ENCODE assay signal across 29 mouse cellular contexts in the genomic region with DNA sequence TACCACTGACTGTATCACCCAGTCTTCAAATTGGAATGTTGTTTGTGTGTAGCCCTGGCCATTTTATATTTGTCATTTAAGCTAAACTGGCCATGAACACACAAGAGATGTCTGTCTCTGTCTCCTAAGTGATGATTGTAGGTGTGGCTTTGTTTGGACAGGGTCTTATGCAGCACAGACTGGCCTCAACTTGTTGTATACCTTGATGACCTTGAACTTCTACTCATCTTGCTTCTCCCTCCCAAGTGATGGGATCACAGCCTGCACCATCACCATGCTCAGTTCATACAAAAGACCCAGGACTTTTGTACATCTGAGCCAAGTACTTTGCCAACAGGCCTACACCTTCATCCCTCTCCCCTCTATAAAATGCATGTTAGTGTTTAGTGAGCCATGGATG. TPM values are rescaled to one million over a fixed set of nuclear protein-coding genes. Genes with fewer than 3 reads are reported as not detected.
A peak's percentile ranks its signal among the peaks of the same experiment; 100 is the strongest.
DNase-seq lines count a peak whose midpoint lies in the region; ATAC-seq and TF ChIP-seq lines count a peak whose summit lies in the region.
"Had no signal": no experiment of that assay in that cellular context is flagged by ENCODE, and none has a peak within 500 bp of the region (broad histone marks: within the 10 kb centered on the region; RNA-seq: fewer than 3 reads in every experiment).

No protein-coding gene starts in this region.

- H3K27ac ChIP-seq in intestine, embryonic 14.5 days (ENCODE audit: low read depth): no peak overlapping the region
- no peak overlapping the region for H3K27ac ChIP-seq in intestine, embryonic 15.5 days
- peak overlapping the region; percentile 31 for H3K27ac ChIP-seq in ES-Bruce4 (ENCODE audit: insufficient read depth, low read length)
- no peak overlapping the region for H3K27ac ChIP-seq in kidney, embryonic 16.5 days (ENCODE audit: low read length)
- H3K27ac ChIP-seq: embryonic facial prominence, embryonic 13.5 days; embryonic facial prominence, embryonic 15.5 days; forebrain, embryonic 10.5 days; forebrain, embryonic 12.5 days had no signal

- TF ChIP-seq EP300 in ES-Bruce4 (IDR thresholded peaks at IDR 0.05; ENCODE audit: insufficient read depth, low read depth, low read length): no peak

- H3K4me3 ChIP-seq in intestine, embryonic 14.5 days (ENCODE audit: low read depth, low read length): no peak overlapping the region
- no peak overlapping the region for H3K4me3 ChIP-seq in intestine, embryonic 15.5 days (replicated peaks)
- H3K4me3 ChIP-seq in ES-Bruce4 (ENCODE audit: low read depth, low read length): no peak overlapping the region
- no peak overlapping the region for H3K4me3 ChIP-seq in kidney, embryonic 16.5 days (ENCODE audit: low read length)
- H3K4me3 ChIP-seq: embryonic facial prominence, embryonic 13.5 days; embryonic facial prominence, embryonic 15.5 days; erythroblast, embryonic 14.5 days; forebrain, embryonic 10.5 days; forebrain, embryonic 12.5 days had no signal

- no peak for ATAC-seq in intestine, embryonic 14.5 days (replicated peaks; ENCODE audit: low FRiP score, low TSS enrichment, low read depth)
- no peak for ATAC-seq in intestine, embryonic 15.5 days
- no peak for ATAC-seq in kidney, embryonic 16.5 days (ENCODE audit: low FRiP score, low TSS enrichment)
- ATAC-seq: forebrain, embryonic 14.5 days; forebrain, embryonic 16.5 days had no signal

- H3K4me1 ChIP-seq in intestine, embryonic 14.5 days (replicated peaks; ENCODE audit: control insufficient read depth, insufficient read depth, low read length): no peaks in the 10 kb centered on the region
- no peaks in the 10 kb centered on the region for H3K4me1 ChIP-seq in intestine, embryonic 15.5 days (replicated peaks)
- peaks cover 1% of the 10 kb centered on the region for H3K4me1 ChIP-seq in ES-Bruce4 (ENCODE audit: control insufficient read depth, insufficient read depth, low read length)
- H3K4me1 ChIP-seq in kidney, embryonic 16.5 days (ENCODE audit: insufficient read depth, low read length): no peaks in the 10 kb centered on the region
- H3K4me1 ChIP-seq: embryonic facial prominence, embryonic 13.5 days; embryonic facial prominence, embryonic 15.5 days; forebrain, embryonic 10.5 days; forebrain, embryonic 12.5 days had no signal

- H3K9ac ChIP-seq in intestine, embryonic 14.5 days (ENCODE audit: low read length): no peak overlapping the region
- no peak overlapping the region for H3K9ac ChIP-seq in intestine, embryonic 15.5 days
- no peak overlapping the region for H3K9ac ChIP-seq in ES-Bruce4 (ENCODE audit: low read depth, poor library complexity, severe bottlenecking)
- H3K9ac ChIP-seq in kidney, embryonic 16.5 days (replicated peaks; ENCODE audit: low read length): no peak overlapping the region
- H3K9ac ChIP-seq: embryonic facial prominence, embryonic 13.5 days; embryonic facial prominence, embryonic 15.5 days; forebrain, embryonic 12.5 days had no signal

- no peak for TF ChIP-seq CTCF in ES-Bruce4 (IDR thresholded peaks at IDR 0.05; ENCODE audit: low read depth, low read length)

- H3K4me2 ChIP-seq in intestine, embryonic 14.5 days (ENCODE audit: low read length): no peak overlapping the region
- no peak overlapping the region for H3K4me2 ChIP-seq in intestine, embryonic 15.5 days (replicated peaks)
- H3K4me2 ChIP-seq in kidney, embryonic 16.5 days (replicated peaks; ENCODE audit: low read depth, low read length): no peak overlapping the region
- H3K4me2 ChIP-seq: embryonic facial prominence, embryonic 13.5 days; embryonic facial prominence, embryonic 15.5 days; forebrain, embryonic 12.5 days had no signal

- DNase-seq in intestine, embryonic 14.5 days (ENCODE audit: low spot score): peak; percentile 32
- peak; percentile 79 for DNase-seq in ES-CJ7 (ENCODE audit: low read depth, low spot score)
- peak; percentile 59 for DNase-seq in ZHBTc4 (ENCODE audit: low read depth, low spot score)
- no peak for DNase-seq in gastrocnemius, adult 8-10 months (ENCODE audit: low spot score in 2 of 2)
- DNase-seq: adrenal gland, adult 2 months; adrenal gland, postnatal 10 days; adrenal gland, postnatal 25 days; cerebellum, adult 11 months; cerebellum, adult 18-20 months; cerebellum, adult 8-10 months; cerebellum, adult 9-11 months; cerebellum, postnatal 14 days; cerebellum, postnatal 36 days; embryo, embryonic 11 days had no signal

- no peaks in the 10 kb centered on the region for H3K9me3 ChIP-seq in intestine, embryonic 14.5 days (ENCODE audit: control insufficient read depth, low read length)
- no peaks in the 10 kb centered on the region for H3K9me3 ChIP-seq in intestine, embryonic 15.5 days
- no peaks in the 10 kb centered on the region for H3K9me3 ChIP-seq in ES-Bruce4 (replicated peaks; ENCODE audit: control insufficient read depth, insufficient read depth, low read length, poor library complexity, severe bottlenecking)
- H3K9me3 ChIP-seq in kidney, embryonic 16.5 days (ENCODE audit: low read length): no peaks in the 10 kb centered on the region
- H3K9me3 ChIP-seq: embryonic facial prominence, embryonic 13.5 days; embryonic facial prominence, embryonic 15.5 days; forebrain, embryonic 10.5 days; forebrain, embryonic 12.5 days had no signal

- TF ChIP-seq POLR2A in ES-Bruce4 (IDR thresholded peaks at IDR 0.05; ENCODE audit: insufficient read depth, low read length): no peak

- no peaks in the 10 kb centered on the region for H3K27me3 ChIP-seq in intestine, embryonic 14.5 days (replicated peaks; ENCODE audit: control insufficient read depth, insufficient read depth, low read length)
- no peaks in the 10 kb centered on the region for H3K27me3 ChIP-seq in intestine, embryonic 15.5 days (replicated peaks)
- H3K27me3 ChIP-seq in ES-Bruce4 (ENCODE audit: control insufficient read depth, insufficient read depth, low read length, poor library complexity, severe bottlenecking): no peaks in the 10 kb centered on the region
- H3K27me3 ChIP-seq in kidney, embryonic 16.5 days (ENCODE audit: insufficient read depth, low read length): no peaks in the 10 kb centered on the region
- H3K27me3 ChIP-seq: embryonic facial prominence, embryonic 13.5 days; embryonic facial prominence, embryonic 15.5 days; forebrain, embryonic 12.5 days had no signal

- H3K36me3 ChIP-seq in intestine, embryonic 14.5 days (ENCODE audit: control insufficient read depth, insufficient read depth, low read length): peaks cover 81% of the 10 kb centered on the region
- H3K36me3 ChIP-seq in intestine, embryonic 15.5 days: peaks cover 5% of the 10 kb centered on the region; the same call in 1 of the 2 replicates
- peaks cover 57% of the 10 kb centered on the region for H3K36me3 ChIP-seq in ES-Bruce4 (ENCODE audit: control insufficient read depth, insufficient read depth, low read length, poor library complexity, severe bottlenecking)
- peaks cover 22% of the 10 kb centered on the region for H3K36me3 ChIP-seq in kidney, embryonic 16.5 days (ENCODE audit: insufficient read depth, low read length)

RNA-seq across cellular contexts. Expression of gene Kdm5b, which starts 29.7 kb away (rescaled TPM):
- 54.2 and 59.9 TPM in 2 replicates for polyA plus RNA-seq in intestine, embryonic 14.5 days (2014; fragmentation: Nextera tagmentation; extraction: Ambion mirVana)
- polyA plus RNA-seq in intestine, embryonic 15.5 days (2015; fragmentation: Nextera tagmentation; extraction: Ambion mirVana): 35.0 and 38.7 TPM in 2 replicates
- 161 and 181 TPM in 2 replicates for polyA plus RNA-seq in ES-Bruce4 (2011; ENCODE audit: insufficient read depth, insufficient read length, low read depth, missing spikeins)
- polyA plus RNA-seq in kidney, embryonic 16.5 days (2015; fragmentation: Nextera tagmentation; extraction: Ambion mirVana): 47.4 and 55.4 TPM in 2 replicates
- total RNA-seq in gastrocnemius, adult 8-10 months (2022): 1 to 10 TPM; 8.4 to 9.8 (median 9.5) TPM

RNA-seq across cellular contexts. Expression of gene Mgat4e, which starts 40.2 kb away (rescaled TPM):
- polyA plus RNA-seq in intestine, embryonic 14.5 days (2014; fragmentation: Nextera tagmentation; extraction: Ambion mirVana): not detected in 2 replicates
- polyA plus RNA-seq in intestine, embryonic 15.5 days (2015; fragmentation: Nextera tagmentation; extraction: Ambion mirVana): not detected in 2 replicates
- 1.3 and 1.6 TPM in 2 replicates for polyA plus RNA-seq in ES-Bruce4 (2011; ENCODE audit: insufficient read depth, insufficient read length, low read depth, missing spikeins)
- polyA plus RNA-seq in kidney, embryonic 16.5 days (2015; fragmentation: Nextera tagmentation; extraction: Ambion mirVana): not detected in 2 replicates
- total RNA-seq in gastrocnemius, adult 8-10 months (2022): not detected
- total RNA-seq: adrenal gland, adult 2 months; adrenal gland, postnatal 10 days; adrenal gland, postnatal 25 days; adrenal gland, postnatal 4 days; common myeloid progenitor, adult 5-6 weeks had no signal
- polyA plus RNA-seq: adrenal gland, adult 2 months; C2C12; embryonic facial prominence, embryonic 11.5 days; embryonic facial prominence, embryonic 13.5 days; embryonic facial prominence, embryonic 15.5 days; erythroblast, embryonic 14.5 days; forebrain, embryonic 10.5 days; forebrain, embryonic 12.5 days; forebrain, embryonic 14.5 days; forebrain, embryonic 16.5 days had no signal

RNA-seq across cellular contexts. Expression of gene Syt2, which starts 56.8 kb away (rescaled TPM):
- polyA plus RNA-seq in intestine, embryonic 14.5 days (2014; fragmentation: Nextera tagmentation; extraction: Ambion mirVana): 2.1 and 2.9 TPM in 2 replicates
- 0.87 and 2.0 TPM in 2 replicates for polyA plus RNA-seq in intestine, embryonic 15.5 days (2015; fragmentation: Nextera tagmentation; extraction: Ambion mirVana)
- polyA plus RNA-seq in ES-Bruce4 (2011; ENCODE audit: insufficient read depth, insufficient read length, low read depth, missing spikeins): 0.12 TPM in 1 of 2 replicates, not detected in the other
- 1.3 and 1.6 TPM in 2 replicates for polyA plus RNA-seq in kidney, embryonic 16.5 days (2015; fragmentation: Nextera tagmentation; extraction: Ambion mirVana)
- total RNA-seq in gastrocnemius, adult 8-10 months (2022): under 1 TPM in 1 of 4 experiments, not detected in 3; 0.02 TPM
- total RNA-seq: MEL had no signal

Comparison
In these comparisons a context has a peak if more than half of its experiments do, and no peak if none do; other contexts are left out.
1. DNase-seq: peak in intestine, embryonic 14.5 days (single experiment), ES-CJ7 (single experiment) and ZHBTc4 (single experiment); none in gastrocnemius, adult 8-10 months (0 of 2).